Mouse (Mus musculus): Measurements from ENCODE around the gene Hrc. TPM values are rescaled to one million over a fixed set of nuclear protein-coding genes. Genes with fewer than 3 reads are reported as not detected.
A peak's percentile ranks its signal among the peaks of the same experiment; 100 is the strongest.
"Not testable (repeated sequence)": the region's sequence is repeated elsewhere in the genome, so short reads cannot be mapped to it uniquely, and the experiment has no call there.

Hrc gene
- total RNA-seq, 2 experiments from 2014 or later = 0.99 to 1.2 TPM

GRCm38 (mm10) chr7:45328841-45329475 lies 6.1 kb upstream of the Hrc start:
- intact Hi-C loops (cut with DNase I) = no loop called here
- no peak for DNase-seq (ENCODE audit: low spot score in 2 of 2)

DNA sequence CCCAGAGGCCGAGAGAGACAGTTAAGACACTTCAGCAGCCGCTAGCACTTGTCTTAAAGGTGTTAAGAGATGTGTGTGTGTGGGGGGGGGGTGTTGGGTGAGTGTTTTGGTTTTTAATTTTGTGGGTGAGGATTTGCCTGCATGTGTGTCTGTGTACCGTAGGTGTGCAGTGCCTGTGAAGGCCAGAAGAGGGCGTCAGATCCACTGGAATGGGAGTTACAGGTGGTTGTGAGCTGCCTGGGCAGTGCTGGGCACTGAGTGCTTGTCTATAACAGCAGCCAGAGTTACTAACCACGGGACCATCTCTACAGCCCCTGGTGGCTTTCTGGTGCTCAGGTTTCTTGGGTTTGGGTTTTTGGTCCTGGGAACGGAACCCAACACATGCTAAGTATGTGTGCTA lies 3.6 kb upstream of the Hrc start:
- no peak for DNase-seq (ENCODE audit: low spot score in 2 of 2)
- intact Hi-C loops (cut with DNase I) = no loop called here

DNA sequence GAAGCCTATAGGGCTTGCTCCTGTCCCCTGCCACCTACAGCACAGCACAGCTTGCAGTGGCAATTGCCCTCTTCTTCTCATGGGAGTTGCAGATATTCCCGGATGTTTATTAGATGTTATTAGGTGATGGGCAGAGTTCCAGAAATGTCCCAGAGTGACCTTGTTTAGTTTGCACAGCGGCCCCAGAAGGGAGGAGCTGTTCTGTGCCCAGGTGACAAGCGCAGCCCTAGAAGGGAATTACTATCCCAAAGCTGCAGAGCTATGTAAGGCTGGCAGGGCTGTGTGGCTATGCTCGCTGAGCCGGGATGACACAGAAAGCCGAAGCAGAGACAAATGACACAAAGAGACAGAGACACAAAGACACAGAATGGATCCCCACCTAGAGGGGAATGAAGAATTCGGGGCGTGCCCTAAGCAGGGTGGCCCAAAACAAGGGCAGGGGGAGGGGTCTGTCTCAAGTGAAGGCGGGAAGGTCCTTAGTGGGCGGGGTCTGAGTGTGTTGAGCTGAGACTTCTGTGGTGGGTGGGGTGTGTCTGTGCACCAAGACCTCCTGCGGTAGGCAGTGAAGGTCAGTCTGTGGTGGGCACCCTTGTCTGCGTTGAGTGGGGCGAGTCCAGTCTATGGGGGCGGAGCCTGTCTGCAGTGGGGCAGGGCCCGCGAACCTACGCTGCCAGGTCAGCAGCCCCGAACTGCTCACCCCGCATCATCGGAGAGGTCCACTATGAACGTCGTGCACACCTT lies 2.2 kb upstream of the Hrc start:
- intact Hi-C loops (cut with DNase I) = no loop called here
- no peak for DNase-seq (ENCODE audit: low spot score in 2 of 2)

DNA sequence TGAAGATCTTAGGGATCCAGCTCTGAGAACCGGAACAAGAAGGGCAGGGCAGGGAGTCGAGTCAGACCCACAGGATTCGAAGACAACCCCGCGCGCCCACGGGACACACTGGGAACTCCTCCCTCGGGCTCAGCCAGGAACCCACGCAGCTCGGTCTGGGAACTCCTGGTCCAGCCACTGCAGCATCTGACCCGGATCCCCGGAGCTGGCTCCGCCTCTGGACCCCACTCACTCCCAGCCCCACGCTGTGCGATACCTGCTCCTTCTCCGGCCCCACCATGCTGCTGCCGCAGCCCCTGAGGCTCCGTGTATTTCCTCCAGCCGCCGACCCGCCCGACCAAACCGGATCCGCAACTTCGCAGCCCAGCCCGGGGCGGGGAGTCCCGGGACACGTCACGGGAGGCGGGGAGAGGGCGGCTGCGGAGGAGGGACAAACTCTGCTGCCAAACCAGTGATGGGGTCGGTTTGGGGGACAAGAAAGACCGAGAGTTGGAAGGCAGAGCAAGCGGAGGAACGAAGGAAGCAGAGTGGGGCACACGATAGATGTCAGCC lies 1.6 kb upstream of the Hrc start, which contains the start of gene Trpm4:
Gene Trpm4 (minus strand): TSS at position 350 of the 552 bp plus-strand sequence.
- intact Hi-C loops (cut with DNase I) = no loop called here
- DNase-seq (ENCODE audit: low spot score in 2 of 2) = peak; percentile 66 to 75

DNA sequence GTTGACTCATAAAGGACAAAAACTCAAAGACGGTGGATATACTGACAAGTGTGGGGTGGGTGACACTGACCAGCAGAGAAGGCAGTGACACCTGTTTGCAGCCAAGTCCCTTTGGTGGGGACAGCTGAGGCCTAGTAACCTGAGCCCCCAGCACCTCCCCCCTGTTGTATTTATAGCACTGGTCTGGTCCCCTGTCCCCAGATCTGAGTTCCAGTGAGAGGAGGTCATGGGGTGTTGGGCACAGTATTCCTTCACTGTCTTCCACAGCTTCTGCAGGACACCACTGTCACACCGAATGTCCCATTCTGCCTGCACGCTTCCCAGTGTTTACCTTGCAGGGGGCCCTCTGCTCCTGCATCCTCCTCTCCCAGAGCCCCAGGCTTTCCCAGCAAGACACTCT lies 485 bp upstream of the Hrc start:
- no peak for DNase-seq (ENCODE audit: low spot score in 2 of 2)
- intact Hi-C loops (cut with DNase I) = no loop called here

GRCm38 (mm10) chr7:45336319-45336718 lies 1.2 kb downstream of the Hrc start:
- intact Hi-C loops (cut with DNase I) = no loop called here
- DNase-seq (ENCODE audit: low spot score in 2 of 2) = no peak

GRCm38 (mm10) chr7:45337469-45337868 lies 2.4 kb downstream of the Hrc start:
- no peak for DNase-seq (ENCODE audit: low spot score in 2 of 2)

DNA sequence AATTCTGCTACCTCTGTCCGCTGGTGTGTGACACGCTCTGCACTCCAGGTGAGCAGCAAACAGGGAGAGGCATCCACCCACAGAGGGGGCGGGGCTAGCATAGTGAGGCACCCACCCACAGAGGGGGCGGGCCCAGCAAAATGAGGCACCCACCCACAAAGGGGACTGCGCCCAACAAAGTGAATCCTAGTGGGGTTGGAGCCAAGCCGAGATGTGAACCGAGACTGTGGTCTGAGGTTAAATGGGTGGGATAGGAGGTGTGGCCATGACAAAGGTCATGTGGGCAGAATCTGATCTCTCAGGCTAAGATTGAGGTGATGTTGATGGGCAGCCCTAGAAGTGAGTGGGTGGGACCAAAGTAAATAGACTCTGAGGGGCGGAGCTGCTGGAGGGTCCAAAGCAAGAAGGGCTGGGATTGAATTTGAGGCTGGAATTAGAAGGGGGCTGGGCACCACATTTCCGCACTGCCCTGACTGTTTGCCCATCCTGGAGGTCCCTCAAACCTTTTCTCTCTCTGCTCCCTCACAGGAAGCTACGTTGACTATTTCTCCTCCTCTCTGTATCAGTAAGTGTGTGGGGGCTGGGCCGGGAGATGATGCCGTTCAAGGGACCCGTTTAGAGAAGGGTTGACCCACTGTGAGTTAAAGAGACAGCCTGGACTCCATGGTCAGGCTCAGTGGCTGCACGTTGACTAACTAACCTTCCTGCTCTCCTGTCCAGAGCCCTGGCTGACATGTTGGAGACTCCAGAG lies 3.2 kb downstream of the Hrc start:
- DNase-seq (ENCODE audit: low spot score in 2 of 2) = no peak
- intact Hi-C loops (cut with DNase I) = no loop called here

More at GRCm38 (mm10) chr7:45337469-45337868, 2.4 kb downstream of the Hrc start:
- intact Hi-C loops (cut with DNase I) = no loop called here

DNA sequence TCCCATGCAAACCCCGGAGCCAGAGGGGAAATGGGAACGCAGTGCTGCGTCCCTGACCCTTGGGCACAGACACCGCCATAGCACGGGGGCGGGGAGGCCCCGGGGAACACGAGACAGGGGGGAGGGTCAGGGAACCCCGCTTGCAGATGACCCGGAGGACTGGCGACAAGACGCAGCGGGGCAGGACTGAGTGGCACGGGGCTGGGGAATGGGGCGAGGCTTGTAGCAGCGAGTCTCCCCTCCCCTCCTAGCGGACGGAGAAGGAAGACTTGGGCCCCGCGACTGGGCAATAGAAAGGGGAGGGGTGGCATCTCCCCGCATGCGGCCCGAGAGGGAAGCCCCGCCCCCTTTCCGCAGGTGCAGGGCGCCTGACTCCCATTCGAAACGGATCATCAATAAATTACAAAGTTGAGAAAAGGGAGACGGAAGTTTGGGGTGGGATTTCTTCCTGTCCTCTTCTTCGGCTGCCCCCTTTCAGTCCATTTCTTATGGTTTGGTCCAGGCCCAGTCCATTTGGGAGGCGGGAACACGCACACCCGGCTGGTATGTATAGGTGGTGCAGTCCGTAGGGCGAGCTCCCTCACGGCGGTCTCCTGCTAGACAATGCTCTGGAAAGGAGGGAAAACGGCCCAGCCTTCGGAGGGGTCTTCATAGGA lies 4.4 kb downstream of the Hrc start:
- intact Hi-C loops (cut with DNase I) = loop anchor here (5.0 kb wide), 1 partner anchor 32 kb away; no protein-coding TSS in a partner anchor
- DNase-seq (ENCODE audit: low spot score in 2 of 2) = no peak

GRCm38 (mm10) chr7:45340066-45340442 lies 5.0 kb downstream of the Hrc start:
- DNase-seq (ENCODE audit: low spot score in 2 of 2) = no peak
- intact Hi-C loops (cut with DNase I) = loop anchor here (5.0 kb wide), 1 partner anchor 33 kb away; no protein-coding TSS in a partner anchor

DNA sequence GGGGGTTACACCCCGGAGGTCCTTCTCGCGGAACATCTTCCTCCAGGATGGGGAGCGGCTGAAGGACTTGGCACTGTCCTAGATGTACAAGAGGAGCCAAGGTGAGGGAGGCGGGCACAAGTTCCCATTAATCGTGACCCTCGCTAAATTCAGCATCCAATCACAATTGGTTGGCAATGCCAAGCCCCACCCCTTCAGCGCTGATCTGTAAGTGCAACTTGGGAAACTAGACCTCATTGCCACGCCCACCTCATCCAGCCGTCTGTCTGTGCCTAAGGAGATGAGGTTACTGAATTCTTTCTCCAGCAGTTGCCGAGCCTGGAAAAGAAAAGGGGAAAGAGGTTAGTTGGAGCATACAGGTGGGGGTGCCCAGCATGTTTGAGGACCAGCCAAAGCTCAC lies 5.6 kb downstream of the Hrc start:
- intact Hi-C loops (cut with DNase I) = loop anchor here (5.0 kb wide), 1 partner anchor 33 kb away; no protein-coding TSS in a partner anchor
- no peak for DNase-seq (ENCODE audit: low spot score in 2 of 2)

- DNase-seq (ENCODE audit: low spot score in 2 of 2) = peak; percentile 83 to 96
- intact Hi-C loops (cut with DNase I) = loop anchor here (5.0 kb wide), 1 partner anchor 34 kb away; no protein-coding TSS in a partner anchor
These were observed 6.2 kb downstream of the Hrc start for GRCm38 (mm10) chr7:45341303-45341702.

GRCm38 (mm10) chr7:45342081-45342480 lies 7.0 kb downstream of the Hrc start:
- intact Hi-C loops (cut with DNase I) = loop anchor here (5.0 kb wide), 1 partner anchor 35 kb away; no protein-coding TSS in a partner anchor

DNA sequence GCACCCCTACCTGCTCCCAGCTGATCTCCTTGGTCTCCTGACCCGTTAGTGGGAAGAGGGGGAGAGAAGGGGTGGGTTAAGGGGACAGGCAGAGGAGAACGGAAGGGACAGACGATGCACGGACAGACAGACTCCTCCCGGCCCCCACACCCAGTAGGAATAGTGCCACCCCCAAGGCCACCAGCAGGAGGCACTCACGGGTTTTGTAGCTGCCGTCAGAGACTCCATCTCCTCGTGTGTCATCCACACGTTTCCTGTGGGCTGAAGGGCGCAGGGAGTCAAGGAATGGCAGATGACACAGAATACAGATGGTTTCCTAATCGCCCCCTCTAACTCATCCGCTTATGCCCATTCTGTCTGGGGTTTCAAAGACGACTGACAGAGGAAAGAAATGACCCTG lies 8.5 kb downstream of the Hrc start:
- DNase-seq (ENCODE audit: low spot score in 2 of 2) = no peak
- intact Hi-C loops (cut with DNase I) = loop anchor here (5.0 kb wide), 1 partner anchor 36 kb away; no protein-coding TSS in a partner anchor

More at GRCm38 (mm10) chr7:45342081-45342480, 7.0 kb downstream of the Hrc start:
- no peak for DNase-seq (ENCODE audit: low spot score in 2 of 2)

DNA sequence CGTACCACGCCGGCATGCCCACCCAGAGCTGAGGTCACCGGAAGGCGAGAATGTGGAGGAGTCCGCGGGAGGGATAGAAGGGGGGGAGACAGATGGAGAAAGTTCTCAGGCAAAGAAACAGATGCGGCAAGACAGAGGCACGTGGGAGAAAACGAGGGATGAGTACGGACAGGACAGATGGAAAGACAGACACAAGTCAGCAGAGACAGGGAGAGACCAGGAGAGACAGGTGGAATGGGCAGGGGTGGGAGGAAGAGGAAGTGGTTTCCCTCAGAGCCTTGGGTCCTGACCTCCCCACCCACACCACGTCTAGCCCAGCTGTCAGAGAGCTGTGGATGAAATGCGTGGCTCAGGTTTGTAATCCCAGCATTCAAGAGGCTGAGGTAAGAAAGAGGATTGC lies 11.8 kb downstream of the Hrc start:
- intact Hi-C loops (cut with DNase I) = no loop called here
- no peak for DNase-seq (ENCODE audit: low spot score in 2 of 2)

DNA sequence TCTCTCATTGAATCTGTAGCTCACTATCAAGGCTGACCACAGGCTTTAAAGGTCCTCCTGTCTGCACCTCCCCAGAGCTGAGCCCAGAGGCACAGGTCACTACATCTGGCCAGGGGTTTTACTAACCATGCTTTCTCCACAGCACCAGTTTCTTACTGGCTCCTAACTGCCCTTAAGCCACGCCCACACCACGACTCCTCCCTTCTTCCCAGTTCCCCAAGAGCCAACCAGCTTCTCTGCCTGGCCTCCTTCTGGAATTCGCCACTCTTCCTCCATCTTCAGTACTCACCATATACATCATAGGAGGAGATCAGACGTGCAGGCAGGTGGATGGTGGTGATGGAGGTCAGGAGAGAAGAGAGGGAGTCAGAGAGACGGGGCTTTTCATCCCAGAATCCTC lies 18.0 kb downstream of the Hrc start:
- no peak for DNase-seq (ENCODE audit: low spot score in 2 of 2)
- intact Hi-C loops (cut with DNase I) = no loop called here

- no peak for DNase-seq (ENCODE audit: low spot score in 2 of 2)
- intact Hi-C loops (cut with DNase I) = no loop called here
These were observed 20.4 kb downstream of the Hrc start for GRCm38 (mm10) chr7:45355318-45356020.

DNA sequence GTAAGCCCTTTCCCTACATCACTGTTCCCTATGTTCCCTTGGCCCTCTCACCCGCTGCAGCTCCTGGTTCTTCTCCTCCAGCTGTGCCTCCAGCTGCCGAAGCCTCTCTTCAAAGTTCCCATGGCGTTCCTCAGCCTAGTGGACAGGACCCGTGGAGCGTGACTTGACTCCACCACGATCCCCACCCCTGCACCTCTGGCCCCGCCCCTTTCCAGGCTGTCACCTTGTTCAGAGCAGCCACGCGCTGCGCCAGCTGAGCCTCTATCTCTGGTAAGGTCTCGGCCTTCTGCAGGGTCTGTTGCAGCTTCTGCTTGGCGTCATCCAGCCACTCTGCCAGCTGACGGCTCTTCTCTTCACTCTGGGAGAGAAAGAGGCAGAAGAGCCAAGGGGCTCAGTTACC lies 21.0 kb downstream of the Hrc start:
- intact Hi-C loops (cut with DNase I) = no loop called here
- no peak for DNase-seq (ENCODE audit: low spot score in 2 of 2)

DNA sequence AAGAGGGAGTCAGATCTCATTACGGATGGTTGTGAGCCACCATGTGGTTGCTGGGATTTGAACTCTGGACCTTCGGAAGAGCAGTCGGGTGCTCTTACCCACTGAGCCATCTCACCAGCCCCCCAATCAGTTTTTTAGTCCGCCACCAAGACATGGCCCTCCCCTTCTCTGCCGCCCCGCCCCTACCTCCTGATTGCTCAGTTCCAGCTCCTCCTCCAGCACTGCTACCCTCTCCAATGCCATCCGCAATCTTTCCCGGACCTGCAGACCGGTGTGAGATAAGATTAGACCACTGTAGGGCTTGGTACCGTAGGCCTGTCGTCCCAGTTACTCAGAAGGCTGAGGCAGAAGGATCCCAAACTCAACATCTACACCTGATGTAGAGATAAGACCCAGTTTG lies 24.0 kb downstream of the Hrc start:
- DNase-seq (ENCODE audit: low spot score in 2 of 2); intact Hi-C loops (cut with DNase I): not testable (repeated sequence)

All from left cerebral cortex, postnatal 14 days (tissue).